ENCODE assay signal across 8 mouse cellular contexts in the genomic region with DNA sequence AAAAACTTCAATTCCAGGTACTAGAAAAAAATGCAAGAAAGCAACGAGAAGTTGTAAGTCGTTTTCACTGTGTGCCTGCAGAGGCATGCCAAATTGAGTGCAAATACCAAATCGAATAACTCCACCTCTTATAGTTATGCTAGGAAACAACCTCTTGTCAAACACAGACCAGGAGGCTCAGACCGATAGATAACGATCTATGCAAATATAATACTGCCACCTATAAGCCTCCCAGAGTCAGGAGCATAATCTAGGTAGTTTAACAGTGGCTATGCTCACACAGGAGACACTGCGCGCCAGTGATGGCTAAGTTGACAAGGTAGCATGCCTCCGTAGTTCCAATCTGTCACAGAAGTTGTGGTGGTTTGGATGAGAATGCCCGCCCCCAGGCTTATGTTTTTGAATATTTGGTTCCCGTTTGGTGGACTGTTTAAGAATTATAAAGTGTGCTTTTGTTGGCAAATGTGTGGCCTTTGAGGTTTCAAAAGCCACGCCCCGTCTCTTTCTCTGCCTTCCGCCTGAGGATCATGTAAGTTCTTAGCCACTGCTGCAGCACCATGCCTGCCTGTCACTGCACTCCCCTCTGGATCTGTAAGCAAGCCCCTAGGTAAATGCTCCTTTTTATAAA. TPM values are rescaled to one million over a fixed set of nuclear protein-coding genes. Genes with fewer than 3 reads are reported as not detected.
A peak's percentile ranks its signal among the peaks of the same experiment; 100 is the strongest.
DNase-seq lines count a peak whose midpoint lies in the region; ATAC-seq lines count a peak whose summit lies in the region.
"Had no signal": no experiment of that assay in that cellular context is flagged by ENCODE, and none has a peak within 500 bp of the region (broad histone marks: within the 10 kb centered on the region; RNA-seq: fewer than 3 reads in every experiment).

No protein-coding gene starts in this region.

- peak overlapping the region; percentile 70; the same call in 1 of the 2 replicates for H3K4me3 ChIP-seq in hindbrain, embryonic 16.5 days (ENCODE audit: low read length)
- H3K4me3 ChIP-seq in midbrain, embryonic 15.5 days = peak overlapping the region; percentile 75; the same call in 1 of the 2 replicates

- no peaks in the 10 kb centered on the region for H3K9me3 ChIP-seq in hindbrain, embryonic 16.5 days (ENCODE audit: control insufficient read depth, low read length)
- no peaks in the 10 kb centered on the region for H3K9me3 ChIP-seq in midbrain, embryonic 15.5 days

- 47% methylated on average over 13 of the region's 13 CpGs for WGBS in hindbrain, embryonic 16.5 days
- WGBS in midbrain, embryonic 15.5 days = 44% methylated on average over 13 of the region's 13 CpGs

- H3K27me3 ChIP-seq in hindbrain, embryonic 16.5 days (replicated peaks; ENCODE audit: control insufficient read depth, insufficient read depth, low read length) = no peaks in the 10 kb centered on the region
- H3K27me3 ChIP-seq in midbrain, embryonic 15.5 days (replicated peaks) = no peaks in the 10 kb centered on the region

- H3K4me1 ChIP-seq in hindbrain, embryonic 16.5 days (ENCODE audit: control insufficient read depth, insufficient read depth, low read depth, low read length) = peaks cover 12% of the 10 kb centered on the region
- H3K4me1 ChIP-seq in midbrain, embryonic 15.5 days = peaks cover 23% of the 10 kb centered on the region

- no peak overlapping the region for H3K27ac ChIP-seq in hindbrain, embryonic 16.5 days (ENCODE audit: low read depth, low read length)
- H3K27ac ChIP-seq in midbrain, embryonic 15.5 days = no peak overlapping the region

- no peak overlapping the region for H3K9ac ChIP-seq in hindbrain, embryonic 16.5 days (ENCODE audit: low read depth, low read length)
- H3K9ac ChIP-seq in midbrain, embryonic 15.5 days = peak overlapping the region; percentile 82; the same call in 1 of the 2 replicates

- no peak for ATAC-seq in hindbrain, embryonic 16.5 days
- ATAC-seq in midbrain, embryonic 15.5 days (replicated peaks) = 0 out of 2 replicates have a peak, but pooled peaks have one; percentile 7

- peak overlapping the region; percentile 60 for H3K4me2 ChIP-seq in hindbrain, embryonic 16.5 days (ENCODE audit: low read length)
- H3K4me2 ChIP-seq in midbrain, embryonic 15.5 days = peak overlapping the region; percentile 84

- DNase-seq in CD4-positive helper T cell, adult 2 months (ENCODE audit: low read depth, low spot score) = peak; percentile 67
- peak; percentile 60 for DNase-seq in MEL-GATA-1-ER (ENCODE audit: extremely low read depth, low read depth)
- no peak for DNase-seq in adrenal gland, postnatal 25 days
- no peak for DNase-seq in cerebellum, postnatal 36 days
- no peak for DNase-seq in frontal cortex, postnatal 14 days (ENCODE audit: low spot score in 2 of 2)

- H3K36me3 ChIP-seq in hindbrain, embryonic 16.5 days (ENCODE audit: control insufficient read depth, insufficient read depth, low read length) = no peaks in the 10 kb centered on the region
- H3K36me3 ChIP-seq in midbrain, embryonic 15.5 days (replicated peaks) = no peaks in the 10 kb centered on the region

RNA-seq across cellular contexts. Expression of gene Accs, which starts 0.7 kb away (rescaled TPM):
- 4.0 and 6.3 TPM in 2 replicates for polyA plus RNA-seq in hindbrain, embryonic 16.5 days (2015; fragmentation: Nextera tagmentation; extraction: Ambion mirVana)
- 5.1 and 5.2 TPM in 2 replicates for polyA plus RNA-seq in midbrain, embryonic 15.5 days (2015; fragmentation: Nextera tagmentation; extraction: Ambion mirVana)
- total RNA-seq in adrenal gland, postnatal 25 days (2021) = 10.0 and 13.3 TPM in 2 replicates
- polyA plus RNA-seq: erythroblast, embryonic 14.5 days had no signal

RNA-seq across cellular contexts. Expression of gene Accsl, which starts 18.5 kb away (rescaled TPM):
- polyA plus RNA-seq in hindbrain, embryonic 16.5 days (2015; fragmentation: Nextera tagmentation; extraction: Ambion mirVana) = 0.40 TPM in 1 of 2 replicates, not detected in the other
- 0.17 and 0.32 TPM in 2 replicates for polyA plus RNA-seq in midbrain, embryonic 15.5 days (2015; fragmentation: Nextera tagmentation; extraction: Ambion mirVana)
- total RNA-seq in adrenal gland, postnatal 25 days (2021) = 0.76 TPM in 1 of 2 replicates, not detected in the other
- polyA plus RNA-seq: erythroblast, embryonic 14.5 days had no signal

RNA-seq across cellular contexts. Expression of gene Ext2, which starts 28.1 kb away (rescaled TPM):
- polyA plus RNA-seq in hindbrain, embryonic 16.5 days (2015; fragmentation: Nextera tagmentation; extraction: Ambion mirVana) = 68.2 and 81.9 TPM in 2 replicates
- 76.4 and 79.4 TPM in 2 replicates for polyA plus RNA-seq in midbrain, embryonic 15.5 days (2015; fragmentation: Nextera tagmentation; extraction: Ambion mirVana)
- total RNA-seq in adrenal gland, postnatal 25 days (2021) = 101 and 105 TPM in 2 replicates

Comparison
In these comparisons a context has a peak if more than half of its experiments do, and no peak if none do; other contexts are left out.
1. DNase-seq: peak in CD4-positive helper T cell, adult 2 months (single experiment) and MEL-GATA-1-ER (single experiment); none in adrenal gland, postnatal 25 days (single experiment), cerebellum, postnatal 36 days (0 of 2) and frontal cortex, postnatal 14 days (0 of 2).